Mouse (Mus musculus) spleen, adult 10 weeks (tissue): Measurements from ENCODE around the gene Tspan15. TPM values are rescaled to one million over a fixed set of nuclear protein-coding genes. Genes with fewer than 3 reads are reported as not detected.

Source experiments
- polyA plus RNA-seq: library from polyadenylated mRNA; stranded (reverse); fragments of 350-450 nt; fragmentation: Illumina TruSeq; extraction: RNeasy Lipid Tissue Mini Kit (QIAGEN cat#74804); gene quantifications from one replicate; pipeline ENCODE4 v1.2.3, GENCODE M21; 2015; ENCODE audit warnings: low replicate concordance; ENCODE audit not compliant: insufficient read depth

Tspan15 gene
- polyA plus RNA-seq: 14.2 TPM

GRCm38 (mm10) chr10:62230708-62231394 lies at the start of gene Tspan15:
Gene Tspan15, minus strand, starts transcription at chr10:62231251.

GRCm38 (mm10) chr10:62252000-62252488 lies 21.0 kb upstream of the Tspan15 start, which contains the start of gene Tacr2:
Gene Tacr2, plus strand, starts transcription at chr10:62252438.

GRCm38 (mm10) chr10:62143820-62144219 lies 87.2 kb downstream of the Tspan15 start, which contains the start of gene Fam241b:
Gene Fam241b, minus strand, starts transcription at chr10:62143920.

Other genes starting within 250 kb of the Tspan15 start
- gene Neurog3, start 98.2 kb downstream of the Tspan15 start, polyA plus RNA-seq: not detected
- 0.23 TPM for gene Fam241b, start 87.3 kb downstream of the Tspan15 start, polyA plus RNA-seq
- gene Tacr2, start 21.2 kb upstream of the Tspan15 start, polyA plus RNA-seq: not detected
- gene Hk1, start 148.7 kb upstream of the Tspan15 start, polyA plus RNA-seq: 28.4 TPM
- gene Hkdc1, start 191.2 kb upstream of the Tspan15 start, polyA plus RNA-seq: not detected
- not detected for gene 4930507D05Rik, start 218.2 kb upstream of the Tspan15 start, polyA plus RNA-seq
- gene Supv3l1, start 218.5 kb upstream of the Tspan15 start, polyA plus RNA-seq: 21.7 TPM